Mouse (Mus musculus) c-Kit-positive CD71-positive TER-119-positive erythroid progenitor cells, embryonic 14.5 days (primary cell): ENCODE results near the gene Rims3.

Source experiments
- DNase-seq: peaks from one replicate; pipeline ENCODE4 v3.0.0-alpha.2; 2013; ENCODE audit warnings: low spot score

The Rims3 gene

GRCm38 (mm10) chr4:120850946-120851345 lies 3.7 kb upstream of the Rims3 start:
- DNase-seq: peak; percentile 65

GRCm38 (mm10) chr4:120855360-120856060 lies 894 bp downstream of the Rims3 start:
- DNase-seq: no peak

GRCm38 (mm10) chr4:120856376-120856775 lies 1.8 kb downstream of the Rims3 start:
- DNase-seq: no peak

GRCm38 (mm10) chr4:120859865-120860264 lies 5.2 kb downstream of the Rims3 start:
- DNase-seq: no peak

GRCm38 (mm10) chr4:120866211-120866610 lies 11.6 kb downstream of the Rims3 start:
- DNase-seq: no peak

DNA sequence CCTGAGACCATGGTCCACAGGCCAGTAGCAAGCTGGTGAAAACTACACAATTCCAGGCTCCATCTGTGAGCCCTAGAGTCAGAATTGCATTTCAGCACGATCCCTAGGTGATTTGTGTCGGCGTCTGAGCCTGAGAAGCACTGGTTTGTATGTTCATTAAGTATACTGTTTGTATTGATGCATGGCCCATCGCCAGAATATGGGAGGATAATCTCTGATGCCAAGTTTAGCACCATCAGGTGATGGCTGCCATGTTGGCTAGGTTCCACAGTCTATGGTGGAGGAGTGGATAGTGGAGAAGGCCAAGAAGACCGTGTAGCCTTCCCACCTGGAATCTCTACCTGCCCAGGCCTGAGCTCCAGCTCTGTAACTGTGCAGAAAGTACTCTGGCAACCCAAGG lies 13.6 kb downstream of the Rims3 start:
- DNase-seq: no peak

GRCm38 (mm10) chr4:120868988-120869387 lies 14.4 kb downstream of the Rims3 start:
- DNase-seq: no peak

- no peak for DNase-seq
Observed at GRCm38 (mm10) chr4:120870262-120870748, 15.7 kb downstream of the Rims3 start.

DNA sequence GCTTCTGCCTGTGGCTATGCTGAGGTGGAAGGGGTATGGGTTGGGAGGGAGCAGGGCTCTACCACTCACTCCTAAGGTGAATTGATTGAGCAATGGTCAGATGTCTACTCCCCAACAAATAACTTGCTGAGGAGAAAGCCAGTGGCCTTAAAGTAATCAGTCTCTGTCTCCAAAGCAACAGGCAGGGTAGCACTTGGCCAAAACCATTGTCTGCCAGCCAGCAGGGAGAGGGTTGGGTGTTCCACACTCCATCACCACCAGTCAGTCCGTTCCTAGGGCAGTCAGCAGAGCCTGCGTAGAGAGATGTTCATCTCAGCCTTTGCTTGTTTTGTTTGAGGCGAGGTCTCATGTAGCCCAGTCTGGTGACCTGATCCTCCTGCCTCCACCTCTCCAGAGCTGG lies 21.3 kb downstream of the Rims3 start:
- no peak for DNase-seq

GRCm38 (mm10) chr4:120878728-120879127 lies 24.1 kb downstream of the Rims3 start:
- no peak for DNase-seq

DNA sequence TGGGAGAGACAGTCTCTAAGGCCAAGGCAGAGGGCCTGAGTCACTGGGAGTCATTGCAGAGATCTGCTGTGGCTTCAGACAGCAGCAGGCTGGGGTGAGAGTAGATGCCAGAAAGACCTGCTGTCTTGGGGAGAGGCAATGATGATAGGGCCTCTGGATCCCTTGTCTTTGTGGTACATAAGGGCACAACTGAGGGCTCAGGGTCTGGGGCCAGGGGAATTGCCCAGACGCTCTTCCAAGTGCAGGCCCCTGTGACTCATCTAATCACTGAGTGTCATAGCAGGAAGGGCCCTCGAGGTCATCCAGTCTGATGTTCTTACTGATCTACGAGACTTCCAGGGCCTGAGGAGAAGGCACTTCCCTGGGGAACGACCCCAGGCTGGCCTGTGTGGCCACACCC lies 24.8 kb downstream of the Rims3 start:
- no peak for DNase-seq

DNA sequence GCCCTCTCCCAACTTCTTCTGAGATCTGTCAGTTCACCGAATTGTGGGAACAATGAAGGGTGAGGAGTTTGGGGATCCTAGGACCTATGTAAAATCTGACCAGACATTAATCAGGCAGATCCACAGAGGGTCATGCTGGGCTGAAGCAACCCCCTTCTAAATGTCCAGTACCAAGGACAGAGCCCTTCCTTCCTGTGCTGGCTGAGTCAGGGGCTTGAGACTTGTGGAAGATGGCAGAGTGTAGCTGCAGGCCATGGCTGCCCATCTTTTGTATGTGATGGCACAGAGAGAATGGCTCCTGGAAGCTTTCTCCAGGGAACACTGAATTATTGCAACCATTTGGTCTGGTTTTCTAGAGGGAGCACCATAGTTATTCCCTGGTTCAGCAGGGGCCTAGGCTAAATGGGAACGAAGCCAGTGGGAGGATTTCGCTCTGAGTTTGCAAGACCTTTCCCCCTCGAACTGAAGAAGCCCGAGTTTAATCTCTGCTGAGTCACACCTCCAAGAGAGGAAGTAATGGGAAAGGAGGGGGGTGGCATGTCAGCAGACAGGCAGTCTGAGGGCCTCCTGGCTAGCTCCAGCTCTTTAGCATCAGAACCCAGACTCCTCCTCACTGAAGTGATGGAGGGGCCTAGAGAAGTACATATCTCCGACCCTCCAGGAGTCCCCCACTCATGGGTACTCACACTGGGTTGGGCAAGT lies 26.3 kb downstream of the Rims3 start:
- DNase-seq: no peak

DNA sequence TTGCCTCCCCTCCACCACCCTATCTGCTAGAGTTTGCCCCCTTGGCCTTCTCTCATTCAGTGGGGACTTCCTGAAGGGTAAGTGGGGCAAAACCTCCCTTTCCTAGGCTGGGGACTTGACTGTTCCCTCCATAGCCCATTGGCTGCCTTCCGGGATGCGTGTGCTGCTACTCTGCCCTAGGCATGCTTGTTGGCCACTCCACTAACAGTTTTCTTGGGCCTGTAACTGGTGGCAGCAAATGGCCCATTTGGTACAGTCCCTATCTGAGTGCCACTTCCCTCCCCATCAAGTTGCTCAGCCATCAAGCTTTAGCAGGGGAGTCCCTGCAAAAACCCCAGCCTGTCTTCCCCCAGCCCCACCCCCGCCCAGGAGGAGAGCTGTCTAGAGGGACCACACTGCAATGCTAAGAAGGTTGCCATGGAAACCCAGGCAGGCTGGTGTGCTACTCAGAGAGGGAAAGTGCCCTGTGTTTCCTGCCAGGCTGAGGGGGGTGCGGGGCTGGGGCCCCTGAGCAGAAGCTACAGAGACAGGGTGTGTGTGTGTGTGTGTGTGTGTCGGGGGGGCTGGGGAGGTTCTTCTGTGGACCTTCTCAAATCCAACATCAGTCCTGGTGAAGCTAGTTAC lies 27.5 kb downstream of the Rims3 start:
- no peak for DNase-seq

DNA sequence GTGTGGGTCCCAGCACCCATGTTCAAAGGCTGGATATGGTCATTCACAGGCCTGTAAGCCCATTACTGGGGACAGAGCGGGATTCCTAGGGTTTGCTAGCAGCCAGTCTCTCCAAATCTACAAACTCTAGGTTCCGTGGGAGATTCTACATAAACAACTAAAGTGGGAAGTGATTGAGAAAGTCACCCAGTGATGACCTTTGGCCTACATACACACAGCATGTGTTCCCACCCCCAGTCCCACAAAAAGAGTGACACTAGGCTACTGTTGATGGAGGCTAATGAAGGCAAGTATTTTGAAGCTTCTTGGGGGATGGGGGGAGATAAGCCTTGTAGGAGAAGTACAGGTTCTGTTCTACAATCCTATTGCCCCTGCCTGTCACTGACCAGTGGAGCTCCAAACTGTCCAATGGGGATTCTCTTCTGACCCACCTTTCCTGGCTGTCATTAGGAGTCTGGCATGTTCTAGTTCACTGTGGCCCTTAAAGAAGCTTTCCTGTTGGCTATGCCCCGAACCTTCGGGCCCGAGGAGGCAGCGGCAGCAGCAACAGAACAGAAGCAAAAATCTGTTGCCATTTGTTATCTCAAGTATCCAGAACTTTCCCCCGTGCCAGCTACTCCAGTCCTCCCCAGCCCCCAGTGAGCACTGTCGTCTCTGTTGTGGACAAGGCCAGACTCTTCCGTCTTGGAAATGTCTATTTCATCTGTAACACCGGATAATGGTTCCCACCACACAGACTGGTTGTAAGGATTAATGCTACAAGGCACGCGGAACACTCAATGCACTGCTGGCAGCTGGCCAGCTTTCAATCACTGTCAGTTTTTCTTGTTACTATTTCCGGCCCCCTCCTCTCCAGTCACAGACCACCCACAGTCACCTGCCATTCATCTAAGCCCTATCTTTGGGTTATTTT lies 30.8 kb downstream of the Rims3 start:
- DNase-seq: no peak

DNA sequence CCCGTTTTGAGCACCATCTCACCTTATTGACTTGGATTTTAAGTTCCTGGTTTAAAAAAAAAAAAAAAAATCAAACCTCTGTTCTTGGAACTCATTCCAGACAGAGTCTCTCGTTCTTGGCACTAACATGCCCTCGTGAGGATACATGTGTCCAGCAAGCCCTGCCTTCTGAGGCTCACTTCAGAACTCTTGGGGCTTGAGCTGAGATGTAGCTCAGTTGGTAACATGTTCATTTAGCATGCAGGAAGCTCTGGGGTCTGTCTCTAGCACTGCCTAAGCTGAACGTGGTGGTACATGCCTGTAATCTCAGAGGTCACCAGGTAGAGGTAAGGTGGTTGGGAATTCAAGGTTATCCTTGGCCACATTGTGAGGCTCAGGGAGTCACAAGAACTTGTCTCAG lies 31.5 kb downstream of the Rims3 start:
- no peak for DNase-seq

DNA sequence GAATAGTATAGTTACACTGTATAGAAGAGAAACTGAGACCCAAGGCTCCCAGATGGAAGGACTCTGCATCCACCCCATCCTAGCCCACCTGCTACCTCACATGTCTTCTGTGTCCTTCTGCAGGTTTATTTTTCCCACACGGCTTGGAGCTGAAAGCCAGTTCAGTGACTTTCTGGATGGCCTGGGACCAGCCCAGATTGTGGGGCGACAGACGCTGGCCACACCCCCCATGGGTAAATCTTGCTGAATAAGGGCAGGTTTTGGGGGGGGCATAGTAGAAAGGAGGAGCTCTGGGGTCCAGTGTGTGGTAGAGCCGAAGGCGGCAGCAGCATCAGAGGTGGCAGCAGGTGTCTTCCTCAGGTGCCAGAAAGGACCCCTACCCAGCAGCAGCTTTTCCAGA lies 32.2 kb downstream of the Rims3 start:
- DNase-seq: no peak

DNA sequence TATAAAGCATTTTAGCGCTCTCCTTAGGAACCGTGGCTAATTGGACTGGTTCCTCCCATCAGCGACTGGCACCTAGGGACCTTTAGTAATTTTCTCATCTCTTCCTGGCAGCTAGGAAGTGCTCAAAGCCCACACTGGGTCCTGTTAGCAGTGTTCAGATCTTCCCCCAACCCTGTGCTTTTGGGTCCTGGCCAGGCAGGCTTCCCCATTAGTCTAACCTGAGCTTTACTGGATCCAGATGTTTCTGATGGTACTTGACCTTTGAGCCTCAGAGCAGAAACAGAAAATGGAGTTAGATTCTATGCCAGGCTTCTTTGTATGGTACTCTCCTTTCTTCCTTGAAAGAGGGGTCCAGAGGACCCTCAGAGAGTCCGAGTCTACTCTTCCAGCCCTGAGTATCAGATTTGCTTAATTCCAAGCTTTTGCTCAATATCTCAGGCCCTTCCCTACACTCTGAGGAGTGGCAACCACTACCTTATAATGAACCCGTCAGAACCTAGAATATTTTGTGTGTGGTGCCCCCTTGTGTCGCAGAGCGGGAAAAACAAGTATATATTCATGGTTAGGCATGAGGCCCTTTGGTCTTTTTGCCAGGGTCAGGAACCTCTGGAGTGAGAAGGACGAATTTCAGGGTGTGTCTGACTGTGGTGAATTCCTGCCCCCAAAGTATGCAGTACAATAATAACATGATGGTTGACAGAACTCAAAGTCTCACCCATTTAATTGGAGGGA lies 32.9 kb downstream of the Rims3 start:
- peak; percentile 51 for DNase-seq

DNA sequence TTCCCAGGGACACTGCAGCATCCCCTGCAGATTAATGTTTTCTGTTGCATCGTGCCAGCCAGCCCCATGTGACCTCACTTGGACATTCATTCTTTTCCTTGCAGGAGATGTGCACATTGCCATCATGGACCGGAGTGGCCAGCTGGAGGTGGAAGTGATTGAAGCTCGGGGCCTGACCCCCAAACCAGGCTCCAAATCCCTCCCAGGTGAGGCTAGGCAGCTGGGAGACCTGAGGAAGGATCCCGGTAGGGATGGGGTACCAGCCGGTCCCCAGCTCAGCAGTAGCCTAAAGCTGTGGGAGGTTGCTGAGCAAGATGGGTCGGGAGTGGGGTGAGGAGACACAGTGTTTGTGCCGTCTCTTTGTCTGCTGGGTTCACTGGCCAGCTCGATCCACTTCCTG lies 34.3 kb downstream of the Rims3 start:
- no peak for DNase-seq

DNA sequence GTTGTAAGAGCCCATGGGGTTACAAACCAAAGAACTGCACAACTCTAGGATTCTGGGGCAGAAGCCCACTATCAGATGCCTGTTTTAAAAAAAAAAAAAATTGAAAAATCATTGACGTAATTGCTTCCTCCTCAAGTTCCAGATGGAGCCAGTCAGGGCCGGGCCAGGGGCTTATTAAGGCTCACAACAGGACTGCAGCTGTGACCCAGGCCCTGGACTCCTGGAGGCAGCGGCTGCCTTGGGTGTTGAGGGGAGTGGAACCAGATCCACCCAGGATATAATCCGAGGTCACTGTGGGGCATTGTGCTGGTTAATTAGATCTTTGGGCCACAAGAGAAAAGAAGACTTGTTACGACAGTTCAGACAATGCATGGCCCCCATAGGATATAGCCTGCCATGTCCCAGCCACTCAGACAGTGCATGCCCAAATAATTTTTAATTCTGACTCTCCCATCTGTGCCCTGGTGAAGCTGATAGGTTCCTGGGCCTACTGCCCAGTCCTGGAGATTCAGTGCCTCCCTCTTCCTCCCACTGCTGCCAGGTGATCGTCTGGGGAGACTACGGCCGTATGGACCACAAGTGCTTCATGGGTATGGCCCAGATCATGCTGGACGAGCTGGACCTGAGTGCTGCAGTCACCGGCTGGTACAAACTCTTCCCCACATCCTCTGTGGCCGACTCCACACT lies 36.3 kb downstream of the Rims3 start:
- no peak for DNase-seq

DNA sequence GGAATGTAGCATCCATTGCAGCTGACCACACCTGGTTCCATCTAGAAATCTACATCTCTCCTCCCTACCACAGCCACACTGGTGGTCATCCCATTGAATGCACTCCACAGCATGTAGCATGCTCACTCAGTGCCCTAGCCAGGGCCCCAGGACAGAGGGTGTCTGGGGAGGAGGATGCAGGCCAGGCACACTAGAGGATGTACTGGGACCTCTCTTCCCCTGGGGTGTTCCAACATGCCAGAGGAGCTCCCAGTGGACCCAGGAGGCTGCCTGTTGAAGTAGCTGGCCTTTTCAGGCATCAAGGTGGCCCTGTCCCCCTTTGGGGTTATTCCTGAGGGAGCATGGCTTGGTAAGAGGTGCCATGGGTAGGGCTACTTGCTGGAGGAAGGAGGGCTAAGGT lies 37.3 kb downstream of the Rims3 start:
- DNase-seq: no peak

- no peak for DNase-seq
Observed at GRCm38 (mm10) chr4:120892516-120892915, 37.9 kb downstream of the Rims3 start.
